Mouse (Mus musculus) megakaryocyte, embryonic 14.5 days (primary cell): ENCODE measurements at regions not wholly inside any gene's neighbourhood (a gene's known extent, or its start where the extent isn't known, plus 50 kb on each side); places are given as distances from the start of the nearest gene placed in this dataset.

ENCODE experiments used
- H3K27me3 ChIP-seq: replicated peaks from 2 replicates; pipeline ENCODE3; 2012; ENCODE audit warnings: inconsistent platforms
- H3K36me3 ChIP-seq: replicated peaks from 2 replicates; pipeline ENCODE3; 2012; ENCODE audit warnings: low read length, inconsistent platforms, mixed read lengths
- H3K4me1 ChIP-seq: 2 replicates; pipeline ENCODE4 v1.6.1; 2012; ENCODE audit warnings: inconsistent platforms
- H3K4me3 ChIP-seq: replicated peaks from 2 replicates; pipeline ENCODE3; 2012; ENCODE audit warnings: moderate library complexity, mild to moderate bottlenecking, inconsistent platforms
- H3K9me3 ChIP-seq: 2 replicates; pipeline ENCODE4 v1.6.1; 2012; ENCODE audit warnings: inconsistent platforms
- FLI1 ChIP-seq: IDR thresholded peaks from 2 replicates; pipeline ENCODE4 v1.6.1; 2012; ENCODE audit warnings: low read length, inconsistent platforms, mixed read lengths
- GATA1 ChIP-seq: IDR thresholded peaks from 3 replicates; pipeline ENCODE4 v1.6.1; 2012; ENCODE audit warnings: mixed read lengths, low read length, inconsistent platforms, borderline replicate concordance

GRCm38 (mm10) chr17:85508386-85508785 lies 105.0 kb upstream of the Six3 start:
- Histone ChIP-seq H3K36me3 (no peaks in the 10 kb centered on the region), H3K4me3 (no peak overlapping the region), H3K9me3 (peaks cover 3% of the 10 kb centered on the region; the same call in 1 of the 2 replicates), H3K27me3 (no peaks in the 10 kb centered on the region), H3K4me1 (no peaks in the 10 kb centered on the region)
- TF ChIP-seq GATA1 (no peak), FLI1 (no peak)

- Histone ChIP-seq H3K9me3 (peaks cover 3% of the 10 kb centered on the region; the same call in 1 of the 2 replicates), H3K27me3 (no peaks in the 10 kb centered on the region), H3K4me1 (no peaks in the 10 kb centered on the region), H3K4me3 (no peak overlapping the region), H3K36me3 (no peaks in the 10 kb centered on the region)
- TF ChIP-seq GATA1 (no peak), FLI1 (no peak)
These were observed 100.4 kb upstream of the Six3 start for GRCm38 (mm10) chr17:85512971-85513370.

GRCm38 (mm10) chr17:85513936-85514335 lies 99.5 kb upstream of the Six3 start:
- peaks cover 3% of the 10 kb centered on the region; the same call in 1 of the 2 replicates for H3K9me3 ChIP-seq
- no peak for TF ChIP-seq FLI1
- no peak for TF ChIP-seq GATA1
- no peaks in the 10 kb centered on the region for H3K4me1 ChIP-seq
- no peaks in the 10 kb centered on the region for H3K36me3 ChIP-seq
- H3K4me3 ChIP-seq = no peak overlapping the region
- no peaks in the 10 kb centered on the region for H3K27me3 ChIP-seq

- Histone ChIP-seq H3K4me3 (no peak overlapping the region), H3K36me3 (no peaks in the 10 kb centered on the region), H3K27me3 (no peaks in the 10 kb centered on the region), H3K4me1 (no peaks in the 10 kb centered on the region), H3K9me3 (peaks cover 4% of the 10 kb centered on the region; the same call in 1 of the 2 replicates)
- TF ChIP-seq GATA1 = no peak
- no peak for TF ChIP-seq FLI1
These were observed 99.0 kb upstream of the Six3 start for GRCm38 (mm10) chr17:85514396-85514795.

GRCm38 (mm10) chr17:85517301-85517700 lies 96.1 kb upstream of the Six3 start:
- no peak overlapping the region for H3K4me3 ChIP-seq
- peaks cover 10% of the 10 kb centered on the region; the same call in 1 of the 2 replicates for H3K9me3 ChIP-seq
- no peaks in the 10 kb centered on the region for H3K27me3 ChIP-seq
- TF ChIP-seq GATA1 = no peak
- no peaks in the 10 kb centered on the region for H3K4me1 ChIP-seq
- H3K36me3 ChIP-seq = no peaks in the 10 kb centered on the region

- Histone ChIP-seq H3K4me1 (no peaks in the 10 kb centered on the region), H3K9me3 (peaks cover 12% of the 10 kb centered on the region), H3K4me3 (no peak overlapping the region), H3K27me3 (no peaks in the 10 kb centered on the region), H3K36me3 (no peaks in the 10 kb centered on the region)
- TF ChIP-seq GATA1 (no peak), FLI1 (no peak)
These were observed 94.9 kb upstream of the Six3 start for GRCm38 (mm10) chr17:85518513-85518912.

GRCm38 (mm10) chr17:85527327-85527698 lies 86.1 kb upstream of the Six3 start:
- Histone ChIP-seq H3K4me3 (no peak overlapping the region), H3K9me3 (peaks cover 12% of the 10 kb centered on the region), H3K36me3 (no peaks in the 10 kb centered on the region), H3K27me3 (no peaks in the 10 kb centered on the region), H3K4me1 (no peaks in the 10 kb centered on the region)
- TF ChIP-seq FLI1 (no peak), GATA1 (no peak)

- TF ChIP-seq GATA1 = no peak
- no peak for TF ChIP-seq FLI1
- Histone ChIP-seq H3K27me3 (no peaks in the 10 kb centered on the region), H3K4me3 (no peak overlapping the region), H3K9me3 (peaks cover 11% of the 10 kb centered on the region), H3K36me3 (no peaks in the 10 kb centered on the region), H3K4me1 (no peaks in the 10 kb centered on the region)
These were observed 85.1 kb upstream of the Six3 start for GRCm38 (mm10) chr17:85528105-85529004.

- Histone ChIP-seq H3K36me3 (no peaks in the 10 kb centered on the region), H3K4me3 (no peak overlapping the region), H3K4me1 (no peaks in the 10 kb centered on the region), H3K9me3 (0 out of 2 replicates have a peak, but pooled peaks cover 6% of the 10 kb centered on the region), H3K27me3 (no peaks in the 10 kb centered on the region)
- TF ChIP-seq FLI1 (no peak), GATA1 (no peak)
These were observed 77.1 kb upstream of the Six3 start for GRCm38 (mm10) chr17:85536311-85536710.

GRCm38 (mm10) chr17:85541258-85541777 lies 72.1 kb upstream of the Six3 start:
- no peaks in the 10 kb centered on the region for H3K4me1 ChIP-seq
- no peaks in the 10 kb centered on the region for H3K27me3 ChIP-seq
- H3K9me3 ChIP-seq = peaks cover 11% of the 10 kb centered on the region
- TF ChIP-seq GATA1 = no peak
- TF ChIP-seq FLI1 = no peak
- no peak overlapping the region for H3K4me3 ChIP-seq
- H3K36me3 ChIP-seq = no peaks in the 10 kb centered on the region

GRCm38 (mm10) chr17:85548061-85548460 lies 65.3 kb upstream of the Six3 start:
- TF ChIP-seq GATA1 = no peak
- TF ChIP-seq FLI1 = no peak
- Histone ChIP-seq H3K4me1 (no peaks in the 10 kb centered on the region), H3K9me3 (no peaks in the 10 kb centered on the region), H3K36me3 (no peaks in the 10 kb centered on the region), H3K4me3 (peak overlapping the region; percentile 46), H3K27me3 (no peaks in the 10 kb centered on the region)
